Mouse (Mus musculus): ENCODE data around the gene Ccn6. TPM values are rescaled to one million over a fixed set of nuclear protein-coding genes. Genes with fewer than 3 reads are reported as not detected.
"Not testable (repeated sequence)": the region's sequence is repeated elsewhere in the genome, so short reads cannot be mapped to it uniquely, and the experiment has no call there.

Ccn6 gene
- polyA plus RNA-seq (2014; fragmentation: Nextera tagmentation; extraction: Ambion mirVana) = 0.56 and 0.58 TPM in 2 replicates

DNA sequence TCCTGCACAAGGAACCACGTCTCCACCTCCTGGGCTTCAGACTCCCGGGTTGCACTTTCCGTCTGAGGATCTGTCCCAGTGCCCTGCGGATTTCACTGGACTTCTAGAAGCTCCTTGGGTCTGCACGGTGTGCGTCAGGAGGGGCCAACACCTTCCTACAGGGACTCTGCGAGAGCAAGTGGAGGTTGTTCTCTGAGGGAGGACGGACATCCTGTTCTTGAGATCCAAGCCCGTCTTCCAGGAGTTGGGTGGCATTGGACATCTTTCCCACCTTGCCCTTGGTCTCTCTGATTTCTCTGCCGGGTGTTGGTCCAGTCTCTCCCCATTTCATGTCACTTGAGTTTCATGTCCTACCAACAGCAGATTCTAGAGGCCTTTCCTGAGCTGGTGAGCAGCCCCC lies at the start of gene Ccn6:
Gene Ccn6 (minus strand): TSS at position 101 of the 400 bp plus-strand sequence.
- Histone ChIP-seq H3K4me2 (ENCODE audit: low read depth) (no peak within 1 kb of the TSS), H3K27ac (ENCODE audit: low read depth, low read length) (no peak within 1 kb of the TSS), H3K4me1 (ENCODE audit: control insufficient read depth, insufficient read depth, low read length) (no peaks in the 10 kb centered on the region), H3K36me3 (ENCODE audit: control insufficient read depth, insufficient read depth, low read length) (no peaks in the 10 kb centered on the region), H3K9ac (ENCODE audit: low read length) (no peak within 1 kb of the TSS), H3K4me3 (ENCODE audit: low read depth, low read length) (no peak within 1 kb of the TSS), H3K27me3 (ENCODE audit: control insufficient read depth, insufficient read depth, low read length) (no peaks in the 10 kb centered on the region), H3K9me3 (ENCODE audit: control insufficient read depth, low read length) (no peaks in the 10 kb centered on the region)
- DNase-seq (ENCODE audit: low spot score) (no peak), ATAC-seq (ENCODE audit: insufficient read depth, low FRiP score, low TSS enrichment) (no peak)
- 91% methylated on average over 10 of the region's 10 CpGs for WGBS

- Histone ChIP-seq H3K4me2 (ENCODE audit: low read depth) (no peak overlapping the region), H3K9me3 (ENCODE audit: control insufficient read depth, low read length) (no peaks in the 10 kb centered on the region), H3K9ac (ENCODE audit: low read length) (no peak overlapping the region), H3K27ac (ENCODE audit: low read depth, low read length) (no peak overlapping the region; the same call in 1 of the 2 replicates), H3K4me3 (ENCODE audit: low read depth, low read length) (no peak overlapping the region), H3K27me3 (ENCODE audit: control insufficient read depth, insufficient read depth, low read length) (no peaks in the 10 kb centered on the region), H3K36me3 (ENCODE audit: control insufficient read depth, insufficient read depth, low read length) (no peaks in the 10 kb centered on the region), H3K4me1 (ENCODE audit: control insufficient read depth, insufficient read depth, low read length) (no peaks in the 10 kb centered on the region; the same call in 1 of the 2 replicates)
- no peak for DNase-seq (ENCODE audit: low spot score)
- ATAC-seq (ENCODE audit: insufficient read depth, low FRiP score, low TSS enrichment) = no peak
These were observed 46.4 kb upstream of the Ccn6 start for GRCm38 (mm10) chr10:39210031-39210430.

- Histone ChIP-seq H3K9me3 (ENCODE audit: control insufficient read depth, low read length) (no peaks in the 10 kb centered on the region), H3K4me3 (ENCODE audit: low read depth, low read length) (no peak overlapping the region), H3K27ac (ENCODE audit: low read depth, low read length) (peak overlapping the region; percentile 75), H3K36me3 (ENCODE audit: control insufficient read depth, insufficient read depth, low read length) (no peaks in the 10 kb centered on the region), H3K27me3 (ENCODE audit: control insufficient read depth, insufficient read depth, low read length) (no peaks in the 10 kb centered on the region), H3K9ac (ENCODE audit: low read length) (no peak overlapping the region), H3K4me1 (ENCODE audit: control insufficient read depth, insufficient read depth, low read length) (no peaks in the 10 kb centered on the region; the same call in 1 of the 2 replicates), H3K4me2 (ENCODE audit: low read depth) (no peak overlapping the region)
- 41% methylated on average over 10 of the region's 10 CpGs for WGBS
- peak; percentile 72 for ATAC-seq (ENCODE audit: insufficient read depth, low FRiP score, low TSS enrichment)
- peak; percentile 60 for DNase-seq (ENCODE audit: low spot score)
These were observed 45.8 kb upstream of the Ccn6 start for GRCm38 (mm10) chr10:39209161-39210025.

- no peaks in the 10 kb centered on the region for H3K9me3 ChIP-seq (ENCODE audit: control insufficient read depth, low read length)
- WGBS = 73% methylated on average over 4 of the region's 4 CpGs
- no peaks in the 10 kb centered on the region for H3K27me3 ChIP-seq (ENCODE audit: control insufficient read depth, insufficient read depth, low read length)
- no peak overlapping the region for H3K4me3 ChIP-seq (ENCODE audit: low read depth, low read length)
- no peaks in the 10 kb centered on the region for H3K36me3 ChIP-seq (ENCODE audit: control insufficient read depth, insufficient read depth, low read length)
- ATAC-seq (ENCODE audit: insufficient read depth, low FRiP score, low TSS enrichment) (no peak), DNase-seq (ENCODE audit: low spot score) (no peak)
- H3K27ac ChIP-seq (ENCODE audit: low read depth, low read length) = no peak overlapping the region
- H3K9ac ChIP-seq (ENCODE audit: low read length) = no peak overlapping the region
- no peak overlapping the region for H3K4me2 ChIP-seq (ENCODE audit: low read depth)
- no peaks in the 10 kb centered on the region; the same call in 1 of the 2 replicates for H3K4me1 ChIP-seq (ENCODE audit: control insufficient read depth, insufficient read depth, low read length)
These were observed 45.1 kb upstream of the Ccn6 start for GRCm38 (mm10) chr10:39208712-39209111.

DNA sequence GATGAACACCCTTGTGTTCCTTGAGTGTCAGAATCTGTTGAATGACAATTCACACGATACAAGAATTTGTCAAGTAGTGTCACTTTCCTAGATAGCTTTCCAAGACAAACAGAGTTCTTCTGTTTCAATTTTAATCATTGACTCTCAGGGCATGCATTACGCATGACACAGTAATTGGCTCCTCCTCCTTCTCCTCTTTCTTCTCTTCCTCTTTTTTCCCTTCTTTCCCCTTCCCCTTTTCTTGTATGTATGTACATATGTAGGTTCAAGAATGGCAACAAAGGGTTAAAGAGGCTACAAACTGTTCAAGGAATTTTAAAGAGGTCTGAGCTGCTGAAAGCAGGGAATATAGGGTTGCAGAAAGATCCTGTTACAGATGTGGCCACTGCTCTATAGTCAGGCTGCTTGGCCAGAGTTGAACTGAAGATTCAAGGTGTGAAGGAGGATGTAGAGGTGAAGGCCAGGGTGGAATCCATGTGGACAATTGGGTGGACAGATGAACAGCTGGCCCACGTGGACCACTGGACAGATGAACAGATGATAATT lies 43.8 kb upstream of the Ccn6 start:
- no peaks in the 10 kb centered on the region for H3K9me3 ChIP-seq (ENCODE audit: control insufficient read depth, low read length)
- H3K27ac ChIP-seq (ENCODE audit: low read depth, low read length) = no peak overlapping the region
- H3K4me2 ChIP-seq (ENCODE audit: low read depth) = no peak overlapping the region
- H3K4me3 ChIP-seq (ENCODE audit: low read depth, low read length) = no peak overlapping the region
- 81% methylated on average over 3 of the region's 3 CpGs for WGBS
- no peaks in the 10 kb centered on the region for H3K27me3 ChIP-seq (ENCODE audit: control insufficient read depth, insufficient read depth, low read length)
- no peak overlapping the region for H3K9ac ChIP-seq (ENCODE audit: low read length)
- H3K36me3 ChIP-seq (ENCODE audit: control insufficient read depth, insufficient read depth, low read length) = no peaks in the 10 kb centered on the region
- DNase-seq (ENCODE audit: low spot score) = no peak
- no peaks in the 10 kb centered on the region; the same call in 1 of the 2 replicates for H3K4me1 ChIP-seq (ENCODE audit: control insufficient read depth, insufficient read depth, low read length)
- ATAC-seq (ENCODE audit: insufficient read depth, low FRiP score, low TSS enrichment) = no peak

- WGBS = 75% methylated on average over 4 of the region's 4 CpGs
- DNase-seq (ENCODE audit: low spot score) = no peak
These were observed 38.9 kb upstream of the Ccn6 start for GRCm38 (mm10) chr10:39202490-39202889.

DNA sequence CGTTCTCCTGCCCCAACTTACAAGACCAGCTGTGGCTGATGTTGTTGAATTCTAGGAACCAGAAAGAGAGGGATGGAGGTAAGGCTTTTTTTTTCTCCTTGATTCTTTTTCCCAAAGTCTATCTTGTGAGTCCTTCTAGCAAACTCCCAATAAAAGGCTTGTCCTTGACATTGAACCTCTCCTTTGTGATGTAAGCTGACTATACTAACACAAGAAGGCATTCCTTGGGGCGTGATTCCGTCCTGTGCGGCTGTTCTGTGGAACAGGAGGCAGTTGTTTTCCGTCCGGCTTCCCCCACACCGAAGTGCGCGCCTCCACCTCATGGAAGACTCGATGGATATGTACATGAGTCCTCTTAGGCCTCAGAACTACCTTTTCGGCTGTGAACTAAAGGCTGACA lies 34.6 kb upstream of the Ccn6 start:
- WGBS = 94% methylated on average over 11 of the region's 11 CpGs
- H3K9me3 ChIP-seq (ENCODE audit: control insufficient read depth, low read length); H3K4me1 ChIP-seq (ENCODE audit: control insufficient read depth, insufficient read depth, low read length); H3K4me3 ChIP-seq (ENCODE audit: low read depth, low read length); H3K4me2 ChIP-seq (ENCODE audit: low read depth); H3K27ac ChIP-seq (ENCODE audit: low read depth, low read length); H3K36me3 ChIP-seq (ENCODE audit: control insufficient read depth, insufficient read depth, low read length); H3K27me3 ChIP-seq (ENCODE audit: control insufficient read depth, insufficient read depth, low read length); ATAC-seq (ENCODE audit: insufficient read depth, low FRiP score, low TSS enrichment); DNase-seq (ENCODE audit: low spot score); H3K9ac ChIP-seq (ENCODE audit: low read length): not testable (repeated sequence)

More at GRCm38 (mm10) chr10:39202490-39202889, 38.9 kb upstream of the Ccn6 start:
- Histone ChIP-seq H3K36me3 (ENCODE audit: control insufficient read depth, insufficient read depth, low read length) (no peaks in the 10 kb centered on the region), H3K9ac (ENCODE audit: low read length) (no peak overlapping the region), H3K27ac (ENCODE audit: low read depth, low read length) (no peak overlapping the region), H3K9me3 (ENCODE audit: control insufficient read depth, low read length) (no peaks in the 10 kb centered on the region), H3K4me1 (ENCODE audit: control insufficient read depth, insufficient read depth, low read length) (no peaks in the 10 kb centered on the region), H3K27me3 (ENCODE audit: control insufficient read depth, insufficient read depth, low read length) (no peaks in the 10 kb centered on the region), H3K4me2 (ENCODE audit: low read depth) (no peak overlapping the region), H3K4me3 (ENCODE audit: low read depth, low read length) (no peak overlapping the region)
- no peak for ATAC-seq (ENCODE audit: insufficient read depth, low FRiP score, low TSS enrichment)

DNA sequence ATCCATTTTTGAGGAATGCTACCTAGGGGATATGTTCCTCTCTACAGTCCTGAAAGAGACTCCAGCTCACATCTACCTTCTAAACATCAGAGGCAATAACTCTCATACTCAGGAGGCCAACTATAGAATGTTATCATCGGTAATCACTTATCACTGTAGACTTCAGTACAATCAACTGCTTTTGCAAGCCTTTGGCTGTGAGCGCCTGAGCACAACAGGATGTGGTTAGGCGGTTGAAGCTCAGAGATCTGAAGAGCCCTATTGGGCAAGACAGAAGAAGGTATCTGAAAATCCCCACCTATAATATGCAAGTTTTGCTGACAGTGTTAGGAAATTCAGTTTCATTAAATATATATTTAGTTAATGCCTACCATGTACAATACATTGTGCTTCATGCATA lies 29.1 kb upstream of the Ccn6 start:
- DNase-seq (ENCODE audit: low spot score) (no peak), ATAC-seq (ENCODE audit: insufficient read depth, low FRiP score, low TSS enrichment) (no peak)
- no peak overlapping the region for H3K4me2 ChIP-seq (ENCODE audit: low read depth)
- no peaks in the 10 kb centered on the region for H3K4me1 ChIP-seq (ENCODE audit: control insufficient read depth, insufficient read depth, low read length)
- no peak overlapping the region for H3K9ac ChIP-seq (ENCODE audit: low read length)
- WGBS = 94% methylated on average over 3 of the region's 3 CpGs
- no peaks in the 10 kb centered on the region for H3K9me3 ChIP-seq (ENCODE audit: control insufficient read depth, low read length)
- H3K4me3 ChIP-seq (ENCODE audit: low read depth, low read length) = no peak overlapping the region
- H3K36me3 ChIP-seq (ENCODE audit: control insufficient read depth, insufficient read depth, low read length) = no peaks in the 10 kb centered on the region
- H3K27ac ChIP-seq (ENCODE audit: low read depth, low read length) = no peak overlapping the region
- H3K27me3 ChIP-seq (ENCODE audit: control insufficient read depth, insufficient read depth, low read length) = no peaks in the 10 kb centered on the region

GRCm38 (mm10) chr10:39185545-39185906 lies 21.9 kb upstream of the Ccn6 start:
- H3K9me3 ChIP-seq (ENCODE audit: control insufficient read depth, low read length) = no peaks in the 10 kb centered on the region
- DNase-seq (ENCODE audit: low spot score) (no peak), ATAC-seq (ENCODE audit: insufficient read depth, low FRiP score, low TSS enrichment) (no peak)
- no peak overlapping the region for H3K4me3 ChIP-seq (ENCODE audit: low read depth, low read length)
- H3K36me3 ChIP-seq (ENCODE audit: control insufficient read depth, insufficient read depth, low read length) = no peaks in the 10 kb centered on the region
- WGBS = 84% methylated on average over 4 of the region's 4 CpGs
- H3K27ac ChIP-seq (ENCODE audit: low read depth, low read length) = no peak overlapping the region
- no peaks in the 10 kb centered on the region for H3K27me3 ChIP-seq (ENCODE audit: control insufficient read depth, insufficient read depth, low read length)
- no peak overlapping the region for H3K9ac ChIP-seq (ENCODE audit: low read length)
- H3K4me1 ChIP-seq (ENCODE audit: control insufficient read depth, insufficient read depth, low read length) = no peaks in the 10 kb centered on the region
- H3K4me2 ChIP-seq (ENCODE audit: low read depth) = no peak overlapping the region
